Mouse (Mus musculus): Measurements from ENCODE around the gene Exoc4. TPM values are rescaled to one million over a fixed set of nuclear protein-coding genes. Genes with fewer than 3 reads are reported as not detected.

Exoc4 gene
- polyA plus RNA-seq, 1 experiment from 2014 or later, result 9.5 TPM

- Histone ChIP-seq H3K4me1 (replicated peaks; ENCODE audit: control insufficient read depth, insufficient read depth) (no peaks in the 10 kb centered on the region), H3K4me3 (ENCODE audit: low read depth, low read length) (no peak overlapping the region), H3K9ac (ENCODE audit: low read length) (no peak overlapping the region), H3K27ac (replicated peaks) (no peak overlapping the region), H3K4me2 (replicated peaks; ENCODE audit: low read depth) (no peak overlapping the region), H3K9me3 (ENCODE audit: control insufficient read depth, low read length) (no peaks in the 10 kb centered on the region), H3K36me3 (ENCODE audit: control insufficient read depth, insufficient read depth, low read length) (no peaks in the 10 kb centered on the region), H3K27me3 (ENCODE audit: control insufficient read depth, insufficient read depth, low read length) (no peaks in the 10 kb centered on the region)
- no peak for DNase-seq (ENCODE audit: low spot score)
- no peak for ATAC-seq (ENCODE audit: low FRiP score, low TSS enrichment)
- TF ChIP-seq CTCF (IDR thresholded peaks at IDR 0.05; ENCODE audit: low read depth) (no peak), EP300 (optimal IDR thresholded peaks at IDR 0.05) (no peak)
- 84% methylated on average over 5 of the region's 5 CpGs for WGBS
Observed at GRCm38 (mm10) chr6:33247146-33247545, 1.7 kb upstream of the Exoc4 start.

GRCm38 (mm10) chr6:33247576-33248355 lies 1.1 kb upstream of the Exoc4 start:
- TF ChIP-seq CTCF (IDR thresholded peaks at IDR 0.05; ENCODE audit: low read depth) (no peak), EP300 (optimal IDR thresholded peaks at IDR 0.05) (no peak)
- no peak for ATAC-seq (ENCODE audit: low FRiP score, low TSS enrichment)

GRCm38 (mm10) chr6:33256638-33257037 lies 7.8 kb downstream of the Exoc4 start:
- Histone ChIP-seq H3K27ac (replicated peaks) (no peak overlapping the region), H3K9ac (ENCODE audit: low read length) (no peak overlapping the region), H3K27me3 (ENCODE audit: control insufficient read depth, insufficient read depth, low read length) (no peaks in the 10 kb centered on the region), H3K36me3 (ENCODE audit: control insufficient read depth, insufficient read depth, low read length) (no peaks in the 10 kb centered on the region), H3K4me2 (replicated peaks; ENCODE audit: low read depth) (no peak overlapping the region), H3K4me1 (replicated peaks; ENCODE audit: control insufficient read depth, insufficient read depth) (no peaks in the 10 kb centered on the region), H3K4me3 (ENCODE audit: low read depth, low read length) (no peak overlapping the region), H3K9me3 (ENCODE audit: control insufficient read depth, low read length) (no peaks in the 10 kb centered on the region)
- ATAC-seq (ENCODE audit: low FRiP score, low TSS enrichment) (no peak), DNase-seq (ENCODE audit: low spot score) (no peak)
- 70% methylated on average over 4 of the region's 4 CpGs for WGBS
- TF ChIP-seq CTCF (IDR thresholded peaks at IDR 0.05; ENCODE audit: low read depth) (no peak), EP300 (optimal IDR thresholded peaks at IDR 0.05) (no peak)

More at GRCm38 (mm10) chr6:33247576-33248355, 1.1 kb upstream of the Exoc4 start:
- H3K9me3 ChIP-seq (ENCODE audit: control insufficient read depth, low read length), result no peaks in the 10 kb centered on the region
- no peaks in the 10 kb centered on the region for H3K27me3 ChIP-seq (ENCODE audit: control insufficient read depth, insufficient read depth, low read length)
- 81% methylated on average over 23 of the region's 23 CpGs for WGBS
- no peak overlapping the region for H3K27ac ChIP-seq (replicated peaks)
- H3K4me3 ChIP-seq (ENCODE audit: low read depth, low read length), result no peak overlapping the region
- no peaks in the 10 kb centered on the region for H3K4me1 ChIP-seq (replicated peaks; ENCODE audit: control insufficient read depth, insufficient read depth)
- H3K36me3 ChIP-seq (ENCODE audit: control insufficient read depth, insufficient read depth, low read length), result no peaks in the 10 kb centered on the region
- H3K9ac ChIP-seq (ENCODE audit: low read length), result no peak overlapping the region
- no peak for DNase-seq (ENCODE audit: low spot score)
- no peak overlapping the region for H3K4me2 ChIP-seq (replicated peaks; ENCODE audit: low read depth)

- Histone ChIP-seq H3K36me3 (ENCODE audit: control insufficient read depth, insufficient read depth, low read length) (no peaks in the 10 kb centered on the region), H3K27me3 (ENCODE audit: control insufficient read depth, insufficient read depth, low read length) (no peaks in the 10 kb centered on the region), H3K4me3 (ENCODE audit: low read depth, low read length) (no peak overlapping the region), H3K9me3 (ENCODE audit: control insufficient read depth, low read length) (no peaks in the 10 kb centered on the region), H3K27ac (replicated peaks) (no peak overlapping the region), H3K4me2 (replicated peaks; ENCODE audit: low read depth) (no peak overlapping the region), H3K4me1 (replicated peaks; ENCODE audit: control insufficient read depth, insufficient read depth) (no peaks in the 10 kb centered on the region), H3K9ac (ENCODE audit: low read length) (no peak overlapping the region)
- ATAC-seq (ENCODE audit: low FRiP score, low TSS enrichment) (no peak), DNase-seq (ENCODE audit: low spot score) (no peak)
- no peak for TF ChIP-seq CTCF (IDR thresholded peaks at IDR 0.05; ENCODE audit: low read depth)
- no peak for TF ChIP-seq EP300 (optimal IDR thresholded peaks at IDR 0.05)
- 80% methylated on average over 5 of the region's 5 CpGs for WGBS
Observed at GRCm38 (mm10) chr6:33257076-33257789, 8.3 kb downstream of the Exoc4 start.

GRCm38 (mm10) chr6:33259926-33260325 lies 11.0 kb downstream of the Exoc4 start:
- ATAC-seq (ENCODE audit: low FRiP score, low TSS enrichment) (no peak), DNase-seq (ENCODE audit: low spot score) (no peak)
- H3K9me3 ChIP-seq (ENCODE audit: control insufficient read depth, low read length), result no peaks in the 10 kb centered on the region
- H3K4me1 ChIP-seq (replicated peaks; ENCODE audit: control insufficient read depth, insufficient read depth), result no peaks in the 10 kb centered on the region
- no peak overlapping the region for H3K9ac ChIP-seq (ENCODE audit: low read length)
- H3K27me3 ChIP-seq (ENCODE audit: control insufficient read depth, insufficient read depth, low read length), result no peaks in the 10 kb centered on the region
- no peak for TF ChIP-seq CTCF (IDR thresholded peaks at IDR 0.05; ENCODE audit: low read depth)
- TF ChIP-seq EP300 (optimal IDR thresholded peaks at IDR 0.05), result no peak
- 85% methylated on average over 5 of the region's 5 CpGs for WGBS
- H3K4me3 ChIP-seq (ENCODE audit: low read depth, low read length), result no peak overlapping the region
- no peak overlapping the region for H3K4me2 ChIP-seq (replicated peaks; ENCODE audit: low read depth)
- no peak overlapping the region for H3K27ac ChIP-seq (replicated peaks)
- no peaks in the 10 kb centered on the region for H3K36me3 ChIP-seq (ENCODE audit: control insufficient read depth, insufficient read depth, low read length)

- Histone ChIP-seq H3K27ac (replicated peaks) (no peak overlapping the region), H3K36me3 (ENCODE audit: control insufficient read depth, insufficient read depth, low read length) (no peaks in the 10 kb centered on the region), H3K4me1 (replicated peaks; ENCODE audit: control insufficient read depth, insufficient read depth) (no peaks in the 10 kb centered on the region), H3K27me3 (ENCODE audit: control insufficient read depth, insufficient read depth, low read length) (no peaks in the 10 kb centered on the region), H3K4me3 (ENCODE audit: low read depth, low read length) (no peak overlapping the region), H3K9ac (ENCODE audit: low read length) (no peak overlapping the region), H3K4me2 (replicated peaks; ENCODE audit: low read depth) (no peak overlapping the region), H3K9me3 (ENCODE audit: control insufficient read depth, low read length) (no peaks in the 10 kb centered on the region)
- DNase-seq (ENCODE audit: low spot score) (no peak), ATAC-seq (ENCODE audit: low FRiP score, low TSS enrichment) (no peak)
- no peak for TF ChIP-seq EP300 (optimal IDR thresholded peaks at IDR 0.05)
- TF ChIP-seq CTCF (IDR thresholded peaks at IDR 0.05; ENCODE audit: low read depth), result no peak
- 80% methylated on average over 3 of the region's 3 CpGs for WGBS
Observed at GRCm38 (mm10) chr6:33261606-33262005, 12.7 kb downstream of the Exoc4 start.
